Mouse (Mus musculus) CD4-positive, CD25-positive, alpha-beta regulatory T cell, adult 4 months (primary cell): Measurements from ENCODE around the gene Fzd5. TPM values are rescaled to one million over a fixed set of nuclear protein-coding genes. Genes with fewer than 3 reads are reported as not detected.

Experiments
- ATAC-seq: one replicate; pipeline ENCODE4 v1.8.0; 2017
- polyA plus RNA-seq, 2 experiments: library from polyadenylated mRNA; unstranded; fragments of 100-300 nt; shearing (Covaris generic); gene quantifications; one replicate each; pipeline ENCODE4 v1.2.1; 2017

The Fzd5 gene
- polyA plus RNA-seq, 2 experiments from 2014 or later: 0.19 to 0.63 TPM

GRCm38 (mm10) chr1:64733453-64734245 is 3.9 kb downstream of the Fzd5 start:
- no peak for ATAC-seq

- no peak for ATAC-seq
Observed at GRCm38 (mm10) chr1:64732637-64733200, 4.8 kb downstream of the Fzd5 start.

- no peak for ATAC-seq
Observed at GRCm38 (mm10) chr1:64732161-64732560, 5.4 kb downstream of the Fzd5 start.

- no peak for ATAC-seq
Observed at GRCm38 (mm10) chr1:64731341-64732020, 6.1 kb downstream of the Fzd5 start.

- no peak for ATAC-seq
Observed at GRCm38 (mm10) chr1:64730046-64730445, 7.5 kb downstream of the Fzd5 start.

GRCm38 (mm10) chr1:64721034-64721587 is 16.4 kb downstream of the Fzd5 start:
- no peak for ATAC-seq

- peak; percentile 62 for ATAC-seq
Observed at GRCm38 (mm10) chr1:64717504-64717903, 20.0 kb downstream of the Fzd5 start.

GRCm38 (mm10) chr1:64716589-64717304 is 20.8 kb downstream of the Fzd5 start:
- ATAC-seq: no peak

- ATAC-seq: no peak
Observed at GRCm38 (mm10) chr1:64715458-64715857, 22.1 kb downstream of the Fzd5 start.

GRCm38 (mm10) chr1:64712006-64712760 is 25.4 kb downstream of the Fzd5 start:
- ATAC-seq: no peak

GRCm38 (mm10) chr1:64709891-64710290 is 27.7 kb downstream of the Fzd5 start:
- ATAC-seq: peak; percentile 74

- ATAC-seq: no peak
Observed at GRCm38 (mm10) chr1:64706610-64707009, 30.9 kb downstream of the Fzd5 start.

- peak; percentile 93 for ATAC-seq
Observed at GRCm38 (mm10) chr1:64705230-64705629, 32.3 kb downstream of the Fzd5 start.

GRCm38 (mm10) chr1:64701780-64702179 is 35.8 kb downstream of the Fzd5 start:
- ATAC-seq: no peak

- ATAC-seq: no peak
Observed at GRCm38 (mm10) chr1:64695156-64695555, 42.4 kb downstream of the Fzd5 start.

- ATAC-seq: no peak
Observed at GRCm38 (mm10) chr1:64691581-64691980, 46.0 kb downstream of the Fzd5 start.

- no peak for ATAC-seq
Observed at GRCm38 (mm10) chr1:64691121-64691551, 46.4 kb downstream of the Fzd5 start.

GRCm38 (mm10) chr1:64690213-64691013 is 47.1 kb downstream of the Fzd5 start, which contains the start of gene Ccnyl1:
Gene Ccnyl1 (plus strand): TSS chr1:64690455.
- ATAC-seq: peak; percentile 97

- no peak for ATAC-seq
Observed at GRCm38 (mm10) chr1:64689561-64690212, 47.9 kb downstream of the Fzd5 start.

GRCm38 (mm10) chr1:64688046-64688445 is 49.5 kb downstream of the Fzd5 start:
- ATAC-seq: no peak
